Mouse (Mus musculus) megakaryocyte progenitor cell, adult 5-6 weeks (primary cell): ENCODE measurements around the gene Ncor2. TPM values are rescaled to one million over a fixed set of nuclear protein-coding genes. Genes with fewer than 3 reads are reported as not detected.
"Not testable (repeated sequence)": the region's sequence is repeated elsewhere in the genome, so short reads cannot be mapped to it uniquely, and the experiment has no call there.

Source experiments
- ATAC-seq: replicated peaks from 2 replicates; pipeline ENCODE4 v1.8.0; 2016; ENCODE audit warnings: mild to moderate bottlenecking, moderate TSS enrichment, inconsistent platforms; ENCODE audit not compliant: poor library complexity
- total RNA-seq, 2 experiments: library from RNA; stranded (forward) in 1 of 2; stranded (reverse) in 1 of 2; fragments of 157-497, 149-512 nt in 1 of 2; fragments of 200-1000 nt in 1 of 2; gene quantifications; 2 replicates each; pipeline versions ENCODE4 v1.2.3 to v1.2.4; 2015 to 2017

The Ncor2 gene
- total RNA-seq (2015) (50.1 and 57.3 TPM in 2 replicates), total RNA-seq (2017) (8.4 and 10.9 TPM in 2 replicates)

DNA sequence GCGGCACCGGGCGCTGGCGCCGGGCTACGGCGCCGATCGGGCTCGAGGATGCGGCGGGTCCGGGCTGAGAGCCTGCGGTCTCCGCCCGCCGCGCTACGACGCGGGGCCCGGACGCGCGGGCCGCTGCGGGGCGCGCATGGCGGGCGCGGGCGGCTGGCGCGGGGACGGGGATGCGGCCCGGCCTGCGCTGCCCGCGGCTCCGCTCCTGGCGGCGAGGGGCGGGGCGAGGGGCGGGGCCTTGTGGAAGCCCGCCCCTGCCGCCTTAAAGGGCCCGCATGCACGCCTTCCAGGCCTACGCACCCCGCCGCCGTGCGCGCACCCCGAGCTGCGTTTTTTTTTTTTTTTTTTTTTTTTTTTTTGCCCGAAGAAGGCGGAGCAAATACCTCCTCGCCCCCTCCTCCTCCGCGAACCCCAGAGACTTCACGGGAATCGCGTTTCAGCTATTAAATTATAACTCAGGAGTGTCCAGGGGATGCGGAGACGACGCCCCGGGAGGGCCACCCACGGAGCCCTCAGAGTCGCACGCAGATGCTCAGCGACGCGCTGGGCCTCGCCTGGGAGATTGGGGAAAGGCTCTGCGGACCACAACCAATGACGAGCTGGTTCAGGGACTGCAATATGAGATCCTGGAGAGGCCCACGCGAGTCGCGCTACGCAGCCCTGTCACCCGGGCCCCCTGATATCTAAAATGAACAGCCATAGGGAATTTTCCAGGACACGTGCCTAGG, at the start of gene Ncor2:
Gene Ncor2, minus strand, starts transcription at position 213 of the 728 bp plus-strand sequence.
- peak; percentile 35 for ATAC-seq

DNA sequence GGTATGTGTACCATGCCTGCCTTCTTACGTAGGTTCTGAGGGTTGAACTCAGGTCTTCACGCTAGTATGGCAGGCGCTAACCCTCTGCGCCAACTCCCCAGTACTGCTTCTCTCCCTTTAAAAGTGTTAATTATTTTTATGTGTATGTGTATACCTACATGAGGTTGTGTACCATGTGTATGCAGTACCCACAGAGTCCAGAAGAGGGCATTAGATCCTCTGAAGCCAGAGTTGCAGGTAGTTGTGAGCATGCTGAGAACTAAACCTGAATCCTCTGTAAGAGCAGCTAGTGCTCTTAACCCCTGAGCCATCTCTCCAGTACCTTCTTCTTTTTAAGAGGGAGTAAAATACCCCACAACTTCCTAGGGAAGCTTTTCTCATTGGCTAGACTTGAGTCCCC, 48.7 kb upstream of the Ncor2 start:
- no peak for ATAC-seq

DNA sequence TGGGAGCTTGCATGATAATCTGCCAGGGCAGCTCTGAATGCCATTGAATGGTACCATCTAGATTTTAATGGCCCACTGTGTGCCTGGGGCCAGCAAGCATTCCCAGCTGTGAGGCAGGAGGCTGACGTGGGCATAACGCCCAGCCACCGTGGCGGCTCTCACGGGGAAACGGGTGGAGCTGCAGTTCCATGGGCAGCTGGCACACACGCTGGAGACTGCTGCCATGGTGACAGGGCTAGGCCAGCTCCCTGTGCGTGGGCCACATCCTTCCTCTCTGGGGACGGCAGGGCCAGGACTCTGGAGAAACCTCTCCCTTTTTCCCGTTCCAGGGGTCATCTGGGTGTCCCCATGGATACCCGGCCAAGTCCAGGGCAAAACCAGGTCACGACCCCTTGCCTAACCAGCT, 47.2 kb upstream of the Ncor2 start:
- ATAC-seq, result no peak

DNA sequence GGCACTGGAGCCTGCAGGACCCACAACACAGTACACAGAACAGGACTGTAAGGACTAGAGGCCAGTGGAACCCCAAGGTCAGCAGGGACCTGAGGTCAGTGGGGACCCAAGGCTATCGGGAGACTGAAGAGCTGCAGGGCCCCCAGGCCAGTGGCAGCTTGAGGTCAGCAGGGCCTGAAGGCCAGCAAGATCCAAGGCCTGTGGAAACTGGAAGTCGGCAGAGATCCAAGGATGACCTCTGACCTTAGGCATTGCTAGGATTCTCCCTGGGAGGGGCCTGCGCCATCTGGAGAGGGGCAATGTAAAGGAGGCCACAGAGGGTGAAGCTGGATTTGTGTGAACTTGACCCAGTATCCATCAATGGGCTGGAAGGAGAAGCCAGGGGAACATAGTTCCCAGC, 45.9 kb upstream of the Ncor2 start:
- ATAC-seq, result no peak

DNA sequence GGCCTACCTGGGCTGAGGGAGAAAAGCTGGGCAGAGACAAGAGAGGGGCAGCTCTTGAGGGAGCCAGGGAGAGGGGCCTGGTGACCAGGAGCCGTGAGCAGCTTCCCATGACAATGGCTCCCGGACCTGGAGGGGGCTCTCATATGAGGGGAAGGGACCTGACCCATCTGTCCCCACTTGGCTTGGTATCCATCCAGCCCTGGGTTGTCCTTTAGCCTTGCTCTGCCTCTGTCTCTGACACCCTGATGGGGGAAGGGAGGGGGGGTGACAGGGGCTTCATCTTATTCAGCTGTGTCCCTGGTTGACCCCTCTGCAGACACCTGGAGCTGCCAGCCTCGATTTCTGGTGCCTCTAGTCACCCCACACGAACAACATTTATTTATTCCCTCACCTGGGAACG, 44.9 kb upstream of the Ncor2 start:
- ATAC-seq, result no peak

DNA sequence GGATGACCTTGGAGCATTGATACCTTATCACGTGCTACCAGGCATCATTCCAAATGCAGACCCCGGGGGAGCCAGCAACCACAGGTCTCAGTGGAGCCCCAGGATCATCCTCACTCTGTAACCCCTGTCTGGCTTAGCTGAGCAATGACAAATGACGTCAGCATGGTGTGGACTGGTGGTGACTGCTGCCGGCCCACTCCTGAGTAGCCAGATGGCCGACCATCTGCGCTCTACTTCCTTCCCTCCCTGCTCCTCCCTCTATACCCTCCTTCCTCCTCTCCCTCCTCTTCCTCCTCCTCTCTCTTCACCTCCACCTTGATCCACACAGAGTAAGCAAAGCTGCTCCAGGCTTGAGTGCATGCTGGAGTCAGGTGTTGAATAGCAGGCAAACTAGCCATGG, 43.7 kb upstream of the Ncor2 start:
- no peak for ATAC-seq

DNA sequence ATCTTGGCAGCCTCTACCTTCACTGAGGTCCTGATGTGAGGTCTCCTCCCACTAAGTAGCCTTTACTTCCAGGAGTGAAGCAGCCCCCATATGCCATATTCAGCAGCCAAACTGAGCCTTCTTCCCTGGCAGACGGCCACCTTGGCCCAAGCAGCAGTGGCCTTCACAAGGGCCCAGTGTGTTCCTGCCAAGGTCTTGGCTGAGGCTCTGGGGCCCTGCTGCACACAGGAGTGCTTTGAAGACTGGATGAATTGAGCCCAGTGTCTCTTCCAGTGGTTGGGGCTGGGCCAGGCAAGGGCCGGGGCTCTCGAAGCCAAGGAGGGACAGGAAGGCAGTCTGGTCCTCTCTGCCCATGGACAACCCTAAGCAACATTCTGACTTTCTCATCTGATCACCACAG, 42.8 kb upstream of the Ncor2 start:
- no peak for ATAC-seq

DNA sequence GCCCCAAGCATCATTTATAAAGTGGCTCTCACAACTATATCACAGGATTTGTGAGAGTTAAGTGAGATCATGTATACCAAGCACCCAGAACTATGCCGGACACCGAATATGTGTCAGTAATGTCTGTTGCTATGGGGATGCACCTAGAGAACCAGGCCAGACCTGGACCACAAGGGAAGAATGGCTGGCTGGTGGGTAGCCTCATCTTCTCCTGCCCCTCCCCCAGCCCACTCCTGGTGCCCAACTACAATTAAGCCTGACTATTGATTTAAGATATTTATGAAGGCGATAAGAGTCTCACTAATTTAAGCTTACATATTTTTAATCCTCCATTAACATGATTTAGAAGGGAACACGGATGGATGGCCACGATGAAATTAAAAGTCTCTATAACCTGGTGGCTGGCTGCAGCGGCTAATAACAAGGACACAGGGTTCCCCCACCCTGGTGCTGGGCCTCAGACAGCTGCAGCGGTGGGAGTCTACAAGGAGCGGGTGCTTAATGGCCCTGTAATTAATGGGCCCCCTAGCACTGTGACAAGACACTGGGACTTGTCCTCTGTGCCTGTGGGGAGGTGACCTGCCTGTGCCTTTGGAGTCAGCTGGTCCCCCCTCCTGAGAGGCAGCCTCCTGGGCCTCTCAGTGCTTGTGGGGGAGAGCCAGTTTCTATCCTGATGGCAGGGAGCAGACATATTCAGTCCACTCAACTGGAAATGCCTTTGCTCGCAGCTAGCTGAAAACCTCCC, 38.6 kb upstream of the Ncor2 start:
- ATAC-seq, result no peak

DNA sequence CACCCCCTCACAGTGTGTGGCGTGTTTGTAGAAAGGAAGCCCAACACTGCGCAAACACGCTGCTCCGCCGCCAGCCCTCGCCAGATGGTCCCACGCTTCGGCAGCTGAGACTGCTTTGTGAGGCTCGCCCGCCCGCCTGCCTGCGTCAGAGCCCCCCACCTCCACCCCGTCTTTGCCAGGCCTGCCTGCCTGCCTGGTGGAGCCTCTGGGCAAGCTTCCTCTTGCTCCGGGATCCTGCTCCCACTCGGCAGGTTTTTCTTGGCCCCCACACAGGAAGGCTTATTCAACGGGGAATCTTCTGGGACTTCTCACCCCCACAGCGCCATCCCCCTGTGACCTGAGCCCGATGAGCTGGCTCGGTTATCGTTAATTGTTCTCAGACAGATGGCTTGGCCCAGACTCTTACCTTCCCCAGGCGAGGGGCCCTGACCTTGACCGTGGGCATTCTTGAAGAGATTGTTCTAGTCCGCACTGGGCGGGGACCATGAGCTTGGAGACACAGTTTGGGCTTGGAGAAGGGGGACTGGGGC, 37.0 kb upstream of the Ncor2 start:
- ATAC-seq, result peak; percentile 52

DNA sequence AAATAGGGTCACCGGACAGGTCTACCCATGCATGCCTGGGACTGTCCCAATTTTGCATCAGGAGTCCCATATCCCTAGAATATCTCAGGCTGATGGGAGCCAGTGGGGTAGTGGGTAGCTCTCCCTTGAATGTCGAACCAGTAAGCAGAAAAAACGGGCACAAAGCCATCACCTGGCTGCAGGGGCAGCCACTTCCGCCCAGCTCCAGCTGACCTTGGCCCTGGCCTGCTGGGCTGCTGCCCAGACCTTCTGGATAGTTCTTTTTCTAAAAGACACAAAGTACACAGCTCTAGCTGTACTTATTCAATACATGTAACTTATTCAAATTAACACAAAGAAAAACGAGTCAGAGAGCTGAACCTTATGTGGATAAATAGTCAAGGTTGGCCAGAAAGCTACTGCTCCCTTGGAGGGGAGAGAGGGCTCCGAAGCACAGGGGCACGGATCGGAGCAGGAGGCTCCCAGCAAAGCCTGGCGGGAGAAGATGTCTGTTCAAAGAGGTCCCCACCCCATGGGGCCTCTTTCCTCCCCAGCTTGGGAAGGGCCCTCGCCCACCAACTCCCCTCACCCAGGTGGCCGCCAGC, 36.4 kb upstream of the Ncor2 start:
- no peak for ATAC-seq

DNA sequence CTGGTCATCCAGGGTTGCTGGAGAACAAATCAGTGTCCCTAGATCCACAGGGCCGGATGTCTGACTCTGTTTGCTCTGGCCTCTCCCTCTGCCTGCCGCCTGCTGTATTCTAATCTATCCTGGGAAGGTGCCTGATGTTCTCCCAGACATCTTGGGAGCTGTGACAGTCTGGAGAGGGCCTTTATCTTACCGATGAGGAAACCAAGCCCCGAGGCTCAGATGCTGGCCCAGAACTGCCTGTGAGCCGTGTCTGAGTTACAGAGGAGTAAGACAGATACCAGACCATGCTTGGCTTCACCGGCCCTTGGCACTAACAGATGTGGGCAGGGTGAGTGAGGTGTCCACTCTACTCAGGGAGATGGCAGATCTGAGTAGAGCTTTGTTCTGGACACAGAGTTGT, 35.0 kb upstream of the Ncor2 start:
- no peak for ATAC-seq

DNA sequence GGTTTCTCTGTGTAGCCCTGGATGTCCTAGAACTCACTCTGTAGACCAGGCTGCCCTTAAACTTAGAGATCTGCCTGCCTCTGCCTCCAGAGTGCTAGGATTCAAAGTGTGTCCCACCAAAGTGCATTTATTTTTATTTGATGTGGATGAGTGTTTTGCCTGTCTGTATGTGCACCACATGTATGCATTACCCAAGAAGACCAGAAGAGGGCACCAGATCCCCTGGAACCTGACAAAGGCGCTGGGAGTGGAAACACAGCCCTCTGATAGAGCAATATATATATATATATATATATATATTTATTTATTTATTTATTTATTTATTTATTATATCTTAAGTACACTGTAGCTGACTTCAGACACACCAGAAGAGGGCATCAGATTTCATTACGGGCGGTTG, 25.9 kb upstream of the Ncor2 start:
- not testable (repeated sequence) for ATAC-seq

DNA sequence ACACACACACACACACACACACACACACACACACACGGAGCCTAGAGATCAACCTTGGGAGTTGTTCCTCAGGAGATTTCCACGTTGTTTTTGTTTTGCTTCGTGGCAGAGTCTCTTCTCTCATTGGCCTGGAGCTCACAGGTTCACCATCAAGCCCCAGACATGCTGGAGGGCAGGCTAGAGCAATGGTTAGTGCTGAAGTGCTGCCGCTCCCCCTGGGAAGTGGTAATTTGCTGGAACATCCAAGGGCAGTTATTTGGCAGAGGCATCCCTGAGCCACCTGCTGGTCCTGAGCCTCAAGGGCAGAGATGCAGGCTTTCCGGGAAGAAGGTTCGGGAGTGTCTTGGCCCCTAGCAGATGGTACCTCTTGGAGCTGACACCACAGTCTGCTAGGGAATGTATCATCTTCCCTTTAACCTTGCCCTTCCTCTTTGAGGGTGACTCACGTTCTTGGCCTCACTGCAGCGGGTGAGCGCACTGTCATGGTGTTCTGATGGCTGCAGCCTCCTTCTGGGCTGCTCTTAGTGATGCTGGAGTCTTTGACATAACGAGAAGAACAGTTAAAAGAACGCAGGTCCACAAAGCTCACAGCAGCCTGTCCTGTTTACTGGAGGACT, 25.3 kb upstream of the Ncor2 start:
- no peak for ATAC-seq

DNA sequence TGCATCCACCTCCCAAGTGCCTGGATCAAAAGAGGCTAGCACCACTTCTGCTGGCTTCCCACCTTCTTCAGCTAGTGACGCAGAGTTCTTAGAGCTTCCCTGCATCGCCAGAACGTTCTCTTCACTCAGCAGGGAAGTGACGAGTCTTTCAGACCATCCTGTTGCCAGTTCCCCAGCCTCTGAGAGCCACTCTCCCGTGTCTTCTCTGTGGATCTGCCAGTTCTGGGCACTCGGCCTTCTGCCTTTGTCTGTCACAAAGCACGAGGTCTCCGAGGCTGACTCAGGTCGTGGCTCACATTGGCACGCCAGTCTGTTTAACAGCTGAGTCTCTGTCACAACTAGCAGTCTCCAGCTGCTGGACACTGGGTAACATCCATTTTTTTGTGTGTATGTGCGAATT, 24.7 kb upstream of the Ncor2 start:
- ATAC-seq, result no peak

DNA sequence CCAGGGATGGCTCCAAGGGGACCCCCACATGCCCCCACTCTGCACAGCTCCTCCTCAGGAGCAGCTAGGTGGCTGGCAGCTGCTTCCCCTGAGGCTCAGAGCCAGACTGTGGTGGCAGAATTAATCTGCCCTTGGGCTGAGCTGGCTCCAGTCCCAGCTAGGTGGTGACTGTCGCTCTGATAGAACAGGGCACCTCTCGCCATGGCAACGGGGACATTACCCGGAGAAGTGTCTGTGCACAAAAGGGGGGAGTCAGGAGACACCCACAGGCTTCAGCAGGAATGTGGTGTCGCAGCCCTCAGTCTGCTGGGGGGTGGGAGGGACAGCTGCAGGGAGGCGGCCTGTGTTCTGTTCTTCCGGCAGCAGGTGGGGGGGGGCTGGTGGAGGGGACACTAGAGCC, 24.1 kb upstream of the Ncor2 start:
- ATAC-seq, result peak; percentile 60

DNA sequence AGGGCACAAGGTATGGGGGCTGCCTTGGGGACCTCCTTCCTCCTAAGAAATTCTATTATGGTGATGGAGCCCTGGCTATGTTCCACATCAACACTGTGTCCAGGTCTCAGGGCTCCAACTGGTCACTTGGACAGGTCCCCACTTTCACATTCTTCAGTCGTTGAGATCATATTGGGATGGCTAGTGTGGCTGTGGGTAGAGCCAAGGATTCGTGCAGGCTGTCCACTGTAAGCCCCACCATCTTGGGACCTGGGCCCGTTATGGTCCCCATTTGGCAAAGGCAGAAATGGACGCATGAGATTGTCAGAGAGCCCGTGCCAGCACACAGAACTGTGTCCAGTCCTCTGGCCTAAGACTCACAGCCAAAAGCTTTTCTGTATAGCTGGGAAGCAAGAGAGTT, 23.1 kb upstream of the Ncor2 start:
- ATAC-seq, result no peak

DNA sequence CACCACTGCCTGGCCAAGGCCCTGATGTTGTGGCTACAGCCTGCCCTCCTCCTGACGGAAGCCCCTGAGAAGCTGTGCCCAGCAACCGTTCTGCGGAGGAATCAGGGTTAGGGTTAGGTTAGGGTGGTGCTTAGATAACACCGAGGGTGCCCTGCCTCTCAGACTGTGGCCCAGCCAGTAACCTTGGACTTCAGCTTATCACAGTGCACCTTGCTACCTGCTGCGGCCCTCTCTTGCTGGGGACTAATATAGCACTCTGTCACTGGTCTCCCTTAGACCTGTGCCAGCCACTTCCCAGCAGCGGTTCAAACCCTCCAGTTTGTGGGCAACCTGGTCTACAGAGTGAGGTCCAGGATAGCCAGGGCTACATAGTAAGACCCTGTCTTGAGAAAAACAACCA, 20.1 kb upstream of the Ncor2 start:
- no peak; the same call in 1 of the 2 replicates for ATAC-seq

DNA sequence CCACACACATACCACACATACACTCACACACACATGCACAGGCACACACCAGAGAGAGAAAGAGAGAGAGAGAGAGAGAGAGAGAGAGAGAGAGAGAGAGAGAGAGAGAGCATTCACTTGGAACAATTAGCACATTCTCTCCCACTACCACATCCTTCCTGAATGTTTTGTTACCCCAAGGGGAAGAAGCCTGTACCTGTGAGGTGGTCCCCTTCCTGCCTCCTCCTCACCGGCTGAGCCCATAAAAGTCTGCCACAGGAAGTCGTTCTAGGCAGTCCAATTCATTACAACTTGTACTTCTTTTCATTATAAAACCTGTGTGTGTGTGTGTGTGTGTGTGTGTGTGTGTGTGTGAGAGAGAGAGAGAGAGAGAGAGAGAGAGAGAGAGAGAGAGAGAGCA, 18.3 kb upstream of the Ncor2 start:
- not testable (repeated sequence) for ATAC-seq

DNA sequence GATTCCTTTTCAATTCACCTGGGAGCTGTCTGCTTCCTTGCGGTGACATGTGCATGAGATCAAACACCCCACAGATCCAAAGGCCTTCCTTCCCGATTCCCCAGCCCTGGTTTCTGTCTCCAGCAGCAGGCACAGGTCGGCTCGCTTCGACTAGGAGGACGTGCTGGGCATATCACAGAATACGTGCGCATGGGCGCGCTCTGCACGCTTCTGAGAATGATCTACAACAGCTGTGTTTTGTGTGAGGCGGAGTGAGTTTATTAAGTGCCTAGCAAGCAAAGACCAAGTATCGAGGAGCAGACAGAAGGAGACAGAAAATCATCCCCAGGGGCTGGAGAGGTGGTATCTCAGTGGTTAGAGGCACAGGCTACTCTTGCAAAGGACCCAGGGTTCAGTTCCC, 17.0 kb upstream of the Ncor2 start:
- ATAC-seq, result no peak

DNA sequence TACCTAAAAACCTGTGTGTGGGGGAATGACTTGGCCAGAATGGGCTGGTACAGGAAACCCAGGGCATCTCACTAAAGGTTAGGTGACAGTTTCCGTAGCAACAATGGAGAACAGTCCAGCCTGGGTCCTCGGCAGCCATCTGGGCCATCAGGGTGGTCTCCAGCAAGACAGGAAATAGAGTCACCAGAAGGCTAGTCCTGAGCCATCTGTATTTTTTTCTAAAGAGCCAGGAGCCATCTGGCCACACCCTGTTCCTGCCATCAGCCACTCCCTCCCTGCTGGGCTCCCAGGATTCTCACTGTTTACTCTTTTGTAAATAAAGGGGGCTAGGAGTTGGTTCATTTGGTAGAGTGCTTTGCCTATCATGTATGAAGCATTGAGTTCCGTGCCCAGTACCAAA, 16.1 kb upstream of the Ncor2 start:
- ATAC-seq, result no peak
